Mouse (Mus musculus) hematopoietic stem cell, adult 5-6 weeks (primary cell): Measurements from ENCODE around the gene Vmn1r55. TPM values are rescaled to one million over a fixed set of nuclear protein-coding genes. Genes with fewer than 3 reads are reported as not detected.

Source experiments
- ATAC-seq, 2 experiments: fragments of 125-278 bp in 1 of 2; replicated peaks in 1 of 2; 2 replicates each; pipeline ENCODE4 v1.8.0; 2016 to 2017; ENCODE audit warnings: inconsistent platforms in 2 of 2, mild to moderate bottlenecking in 2 of 2, moderate number of reproducible peaks in 2 of 2, low read depth in 1 of 2, moderate TSS enrichment in 1 of 2; ENCODE audit not compliant: low FRiP score in 2 of 2, poor library complexity in 2 of 2, severe bottlenecking in 2 of 2, insufficient read depth in 1 of 2, low TSS enrichment in 1 of 2
- total RNA-seq: library from RNA; stranded (forward); fragments of 172-1452, 232-1000 nt; gene quantifications from 2 replicates; pipeline ENCODE4 v1.2.3, GENCODE M21; 2017

The Vmn1r55 gene
- total RNA-seq, 1 experiment from 2014 or later: not detected

- ATAC-seq: no peak
Measured at GRCm38 (mm10) chr7:5086921-5087440, 62.5 kb downstream of the Vmn1r55 start.

DNA sequence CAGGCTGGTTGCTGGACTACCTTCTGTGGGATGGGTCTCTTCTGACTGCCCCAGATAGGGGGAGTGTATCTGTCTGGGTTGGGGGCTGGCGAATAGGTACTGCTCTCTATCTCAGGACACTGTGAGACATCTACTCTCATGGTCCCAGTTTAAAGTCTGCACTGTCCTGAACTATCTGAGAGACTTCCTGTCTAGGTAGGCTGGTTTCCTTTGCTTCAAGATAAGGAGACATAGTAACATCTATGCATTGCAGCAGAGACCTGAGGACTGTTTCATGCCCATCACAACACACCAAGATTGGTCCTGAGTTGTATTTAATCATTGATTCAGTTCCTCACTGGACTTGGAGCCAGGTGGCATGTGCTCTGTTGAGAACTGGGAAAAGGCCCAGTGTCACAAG lies 64.0 kb downstream of the Vmn1r55 start:
- no peak for ATAC-seq

DNA sequence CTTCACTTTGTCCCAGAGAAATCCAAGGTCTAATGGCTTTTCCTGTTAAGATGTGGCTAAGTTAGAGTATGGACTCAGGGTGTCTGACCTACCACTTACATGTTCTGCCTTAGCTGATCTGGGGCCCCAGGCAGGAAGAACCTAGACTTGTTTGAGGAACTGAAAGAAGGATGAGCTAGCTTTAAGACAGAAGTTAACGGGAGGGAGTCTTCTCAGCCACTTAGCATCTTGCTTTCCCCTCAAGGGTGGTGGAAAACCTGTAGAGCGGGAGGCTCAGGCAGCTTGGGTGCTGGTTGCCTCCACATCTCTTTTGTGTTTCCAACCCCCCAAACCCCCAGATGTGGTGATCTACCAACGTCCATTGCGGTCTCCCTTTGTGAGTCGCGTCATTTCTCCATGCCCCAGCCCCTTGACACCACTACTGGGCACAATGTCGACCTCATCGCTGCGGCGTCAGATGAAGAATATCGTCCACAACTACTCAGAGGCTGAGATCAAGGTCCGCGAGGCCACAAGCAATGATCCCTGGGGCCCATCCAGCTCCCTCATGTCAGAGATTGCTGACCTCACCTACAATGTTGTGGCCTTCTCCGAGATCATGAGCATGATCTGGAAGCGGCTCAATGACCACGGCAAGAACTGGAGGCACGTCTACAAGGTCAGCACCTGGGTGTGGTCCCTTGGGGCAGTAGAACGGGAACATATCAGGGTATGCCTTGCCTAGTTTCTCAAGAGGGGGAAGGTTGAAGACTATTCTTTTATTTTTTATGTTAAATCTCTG lies 66.0 kb downstream of the Vmn1r55 start:
- ATAC-seq: no peak

GRCm38 (mm10) chr7:5081939-5082338 lies 67.5 kb downstream of the Vmn1r55 start:
- ATAC-seq: no peak

GRCm38 (mm10) chr7:5081241-5081640 lies 68.2 kb downstream of the Vmn1r55 start:
- no peak for ATAC-seq

- ATAC-seq: no peak
Measured at GRCm38 (mm10) chr7:5080815-5081214, 68.7 kb downstream of the Vmn1r55 start.

- peak; percentile 96 to 99 for ATAC-seq
Measured at GRCm38 (mm10) chr7:5080010-5080751, 69.3 kb downstream of the Vmn1r55 start, which contains the start of gene Epn1. Epn1 (plus strand) TSS chr7:5080235.

GRCm38 (mm10) chr7:5079365-5080009 lies 70.0 kb downstream of the Vmn1r55 start:
- peak in 1 of 2 experiments; percentile 1; a peak in 1 of 4 replicates for ATAC-seq

Other genes starting within 250 kb of the Vmn1r55 start
- not detected in 2 replicates for gene Gm36210, start 243.2 kb downstream of the Vmn1r55 start, total RNA-seq
- 2.2 and 3.2 TPM in 2 replicates for gene Zfp628, start 234.5 kb downstream of the Vmn1r55 start, total RNA-seq
- gene Nat14, start 227.6 kb downstream of the Vmn1r55 start, total RNA-seq: not detected in 2 replicates
- gene Ssc5d, start 223.9 kb downstream of the Vmn1r55 start, total RNA-seq: not detected in 2 replicates
- not detected in 2 replicates for gene Sbk2, start 185.3 kb downstream of the Vmn1r55 start, total RNA-seq
- not detected in 2 replicates for gene Sbk3, start 178.5 kb downstream of the Vmn1r55 start, total RNA-seq
- 5.7 and 6.6 TPM in 2 replicates for gene Zfp579, start 153.5 kb downstream of the Vmn1r55 start, total RNA-seq
- 3.0 and 12.6 TPM in 2 replicates for gene Zfp524, start 135.3 kb downstream of the Vmn1r55 start, total RNA-seq
- 25.6 and 32.0 TPM in 2 replicates for gene Fiz1, start 135.0 kb downstream of the Vmn1r55 start, total RNA-seq
- gene Gm44973, start 134.2 kb downstream of the Vmn1r55 start, total RNA-seq: 0.31 TPM in 1 of 2 replicates, not detected in the other
- 13.9 and 14.0 TPM in 2 replicates for gene Zfp865, start 129.3 kb downstream of the Vmn1r55 start, total RNA-seq
- gene Ccdc106, start 129.1 kb downstream of the Vmn1r55 start, total RNA-seq: not detected in 2 replicates
- gene 4632433K11Rik, start 115.6 kb downstream of the Vmn1r55 start, total RNA-seq: 1.3 TPM in 1 of 2 replicates, not detected in the other
- gene Zfp784, start 111.2 kb downstream of the Vmn1r55 start, total RNA-seq: 3.9 and 5.9 TPM in 2 replicates
- gene Zfp580, start 98.1 kb downstream of the Vmn1r55 start, total RNA-seq: 2.1 and 2.4 TPM in 2 replicates
- 229 and 261 TPM in 2 replicates for gene U2af2, start 87.5 kb downstream of the Vmn1r55 start, total RNA-seq
- 25.7 and 38.2 TPM in 2 replicates for gene Epn1, start 69.4 kb downstream of the Vmn1r55 start, total RNA-seq
- gene Rfpl4, start 32.7 kb downstream of the Vmn1r55 start, total RNA-seq: not detected in 2 replicates
- gene Rasl2-9, start 23.7 kb downstream of the Vmn1r55 start, total RNA-seq: not detected in 2 replicates
- gene Vmn1r56, start 47.1 kb upstream of the Vmn1r55 start, total RNA-seq: not detected in 2 replicates
- gene Vmn1r57, start 68.8 kb upstream of the Vmn1r55 start, total RNA-seq: not detected in 2 replicates
- gene Gm5065, start 200.9 kb upstream of the Vmn1r55 start, total RNA-seq: not detected in 2 replicates
- gene Nlrp2, start 201.4 kb upstream of the Vmn1r55 start, total RNA-seq: not detected in 2 replicates